Mouse (Mus musculus): ENCODE measurements around the gene Zfp282. TPM values are rescaled to one million over a fixed set of nuclear protein-coding genes. Genes with fewer than 3 reads are reported as not detected.

The Zfp282 gene
- total RNA-seq, 2 experiments from 2014 or later = 9.2 to 10.5 TPM

DNA sequence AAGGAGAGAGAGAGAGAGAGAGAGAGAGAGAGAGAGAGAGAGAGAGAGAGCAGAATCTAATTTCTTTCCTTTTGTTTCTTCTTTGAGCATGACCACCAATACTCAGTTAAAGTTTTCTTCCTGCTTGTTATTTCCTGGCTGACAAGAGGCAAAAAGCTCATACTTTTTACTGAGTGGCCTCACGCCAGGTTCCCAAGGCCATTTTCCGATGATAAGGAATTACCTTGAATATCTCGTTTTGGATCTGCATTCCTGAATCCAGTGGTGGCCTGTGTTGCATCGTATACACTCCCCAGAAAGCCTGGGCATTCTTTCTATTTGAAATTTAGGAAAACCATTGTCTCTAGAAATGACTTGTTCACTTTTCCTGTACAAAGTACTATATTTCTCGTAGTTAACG lies 22.4 kb downstream of the Zfp282 start:
- DNase-seq = no peak

DNA sequence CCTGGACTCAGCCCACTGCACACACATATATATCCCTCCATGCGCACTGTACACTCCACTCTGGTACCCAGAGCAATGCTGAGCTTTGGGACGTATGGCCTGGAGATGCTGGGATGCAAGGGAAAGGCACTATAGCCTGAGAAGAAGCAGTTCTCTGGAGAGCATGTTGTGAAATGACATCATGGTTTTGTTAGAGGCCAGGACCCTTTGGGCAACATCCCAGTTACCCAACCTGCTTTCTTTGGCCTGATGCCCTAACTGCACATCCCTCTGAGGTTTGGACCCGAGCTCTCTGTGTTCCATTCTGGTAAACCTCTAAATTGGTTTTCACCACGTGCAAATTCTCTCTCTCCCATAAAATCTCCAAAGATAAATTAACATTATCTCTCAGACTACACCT lies 26.6 kb downstream of the Zfp282 start:
- no peak for DNase-seq

DNA sequence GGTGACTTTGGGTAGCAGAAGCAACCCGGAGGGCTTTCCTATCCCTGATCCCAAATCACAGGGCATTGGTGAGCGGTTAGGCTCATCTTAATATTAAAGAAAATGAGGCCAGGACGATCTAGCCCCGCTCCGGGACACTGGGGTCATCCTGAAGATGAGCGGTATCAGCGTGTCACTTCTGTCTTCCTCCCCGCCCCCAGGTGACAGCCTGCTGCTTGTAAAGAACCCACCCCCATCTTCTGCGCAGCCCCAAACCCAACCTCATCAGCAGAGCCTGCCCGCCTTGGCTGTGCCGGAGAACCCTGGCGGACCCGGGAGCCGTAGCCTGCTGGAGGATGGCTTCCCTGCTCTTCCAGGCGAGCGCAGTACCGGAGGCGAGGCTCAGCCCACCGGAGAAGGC lies 27.4 kb downstream of the Zfp282 start:
- DNase-seq = no peak

DNA sequence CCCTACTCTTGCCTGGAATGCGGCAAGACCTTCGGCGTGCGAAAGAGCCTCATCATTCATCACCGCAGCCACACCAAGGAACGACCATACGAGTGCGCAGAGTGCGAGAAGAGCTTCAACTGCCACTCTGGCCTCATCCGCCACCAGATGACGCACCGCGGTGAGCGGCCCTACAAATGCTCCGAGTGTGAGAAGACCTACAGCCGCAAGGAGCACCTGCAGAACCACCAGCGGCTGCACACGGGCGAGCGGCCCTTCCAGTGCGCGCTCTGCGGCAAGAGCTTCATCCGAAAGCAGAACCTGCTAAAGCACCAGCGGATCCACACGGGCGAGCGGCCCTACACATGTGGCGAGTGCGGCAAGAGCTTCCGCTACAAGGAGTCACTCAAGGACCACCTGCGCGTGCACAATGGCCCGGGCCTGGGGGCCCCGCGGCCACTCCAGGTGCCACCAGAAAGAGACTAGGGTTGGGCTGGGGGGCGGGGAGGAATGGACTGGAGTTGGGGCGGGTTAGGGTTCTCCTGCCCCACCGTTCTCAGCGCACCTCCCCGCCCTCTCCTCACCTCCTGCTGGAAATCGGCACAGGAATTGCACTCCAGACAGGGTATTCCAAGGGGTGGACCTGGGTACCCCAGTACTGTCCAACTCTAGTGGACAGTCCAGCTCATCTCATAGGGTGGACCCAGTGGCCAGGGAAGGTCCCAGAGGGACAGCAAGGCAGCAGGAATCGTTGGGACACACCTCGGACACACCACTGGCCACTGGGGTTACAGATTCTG lies 28.1 kb downstream of the Zfp282 start:
- no peak for DNase-seq

DNA sequence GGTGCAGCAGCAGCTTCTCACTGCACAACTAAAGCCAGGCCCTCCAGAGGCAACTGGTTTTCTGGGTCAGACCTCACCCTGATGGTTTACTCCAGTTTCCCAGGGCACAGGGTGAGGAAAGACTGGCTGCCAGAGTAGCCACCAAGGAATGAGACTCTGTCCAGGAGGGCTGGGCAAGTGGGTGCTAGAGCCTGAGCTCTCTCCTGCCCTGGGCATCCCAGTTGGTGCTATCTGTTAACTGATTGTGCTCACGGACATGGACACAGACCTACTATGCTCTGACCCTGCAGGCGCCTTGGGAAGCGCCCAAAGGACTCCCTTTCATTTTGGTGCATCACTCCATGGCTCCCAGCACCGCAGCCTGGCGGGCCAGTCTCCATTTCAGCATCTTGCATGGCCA lies 29.3 kb downstream of the Zfp282 start:
- DNase-seq = no peak

DNA sequence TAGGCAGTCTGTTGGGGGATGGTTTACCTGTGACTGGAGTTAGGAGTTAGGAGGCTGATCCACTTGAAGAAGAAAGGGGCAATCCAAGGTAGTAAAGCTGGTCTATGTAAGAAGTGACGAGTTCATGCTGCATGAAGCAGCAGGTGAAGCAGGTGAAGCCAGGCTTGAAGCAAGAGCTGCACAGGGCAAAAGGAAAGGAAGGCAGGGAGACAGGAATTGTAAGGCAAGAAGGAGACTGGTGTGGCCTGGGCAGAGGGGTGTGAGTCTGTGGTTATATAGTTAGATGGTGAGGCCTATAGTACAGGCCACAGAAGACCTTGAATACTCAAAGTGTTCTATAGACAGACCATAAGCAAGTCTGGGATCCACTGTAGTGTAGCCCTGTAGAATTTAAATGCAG lies 32.0 kb downstream of the Zfp282 start:
- no peak for DNase-seq

DNA sequence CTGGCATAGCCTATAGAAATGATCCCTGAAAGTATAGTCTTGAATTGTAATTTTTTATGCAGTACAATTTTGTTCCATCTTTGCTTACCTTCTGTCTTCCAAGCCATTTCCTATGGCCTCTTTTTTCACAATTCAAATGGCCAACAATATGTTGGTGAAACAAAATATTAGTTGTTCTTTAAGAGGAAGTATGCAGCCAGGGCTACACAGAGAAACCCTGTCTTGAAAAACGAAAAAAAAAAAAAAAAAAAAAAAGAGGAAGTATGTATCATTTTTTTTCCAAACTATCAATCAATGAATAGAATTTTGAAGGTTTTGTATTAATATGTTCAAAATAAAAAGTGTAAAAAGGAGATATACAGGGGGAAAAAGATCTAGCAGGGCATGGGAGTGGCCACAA lies 34.6 kb downstream of the Zfp282 start:
- DNase-seq = no peak

DNA sequence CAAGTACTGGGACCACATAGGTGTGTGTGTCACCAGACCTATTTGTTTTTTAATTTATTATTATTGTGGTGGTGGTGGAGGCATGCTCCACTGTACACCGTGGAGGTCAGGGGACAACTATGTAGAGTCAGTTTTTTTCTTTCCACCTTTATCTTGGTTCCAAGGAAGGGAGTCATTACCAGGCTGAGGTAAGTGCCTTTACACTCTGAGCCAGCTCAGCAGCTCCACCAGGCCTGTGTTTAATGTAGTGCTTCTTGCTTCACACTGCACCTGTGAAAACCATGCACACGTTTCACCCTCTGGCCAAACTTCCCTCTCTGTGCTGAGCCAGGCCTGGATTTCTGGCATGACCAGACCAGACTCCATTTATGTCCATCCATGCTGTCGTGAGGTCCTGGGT lies 36.0 kb downstream of the Zfp282 start:
- DNase-seq = no peak

DNA sequence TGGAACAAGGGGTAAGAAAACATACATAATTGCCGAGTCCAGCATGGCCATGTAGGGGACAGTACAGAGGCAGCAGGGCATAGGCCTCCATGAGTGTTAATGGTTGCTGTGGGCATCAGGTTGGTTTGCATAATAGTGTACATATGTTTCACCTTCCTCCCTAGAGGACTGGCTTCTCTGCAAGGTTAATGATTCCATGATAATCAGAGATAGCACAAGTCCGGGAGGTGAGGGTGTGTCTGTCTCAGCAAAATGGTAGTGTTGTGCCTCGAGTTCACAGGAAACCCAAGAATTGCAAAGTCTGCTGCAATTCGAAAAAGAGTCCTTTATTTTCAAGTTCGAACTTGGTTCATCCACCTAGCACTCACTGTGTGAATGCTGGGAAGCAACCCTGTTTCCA lies 40.0 kb downstream of the Zfp282 start:
- DNase-seq = no peak

DNA sequence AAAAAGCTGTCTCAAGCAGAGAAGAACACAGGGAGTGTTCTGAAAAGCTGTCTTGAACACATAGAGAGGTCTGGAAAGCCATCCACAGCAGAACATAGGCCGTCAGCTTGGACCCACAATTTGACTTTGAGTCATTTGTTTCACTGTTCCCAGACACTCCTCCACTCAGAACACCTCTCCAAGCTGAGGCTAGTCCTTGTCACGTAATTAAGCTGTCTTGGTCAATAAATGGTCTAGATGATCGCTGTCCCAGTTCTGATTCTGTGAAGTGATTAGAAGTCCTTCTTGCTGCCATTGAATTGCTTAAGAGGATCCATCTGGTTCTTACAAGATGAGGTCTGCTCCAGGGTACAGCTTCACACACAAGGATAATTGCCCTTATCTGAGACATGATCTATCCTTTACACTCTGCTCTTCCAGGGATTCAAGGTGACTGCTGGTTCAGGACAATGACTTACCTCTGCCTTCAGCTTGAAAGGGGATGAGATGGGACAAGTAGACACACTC lies 41.8 kb downstream of the Zfp282 start:
- no peak for DNase-seq

DNA sequence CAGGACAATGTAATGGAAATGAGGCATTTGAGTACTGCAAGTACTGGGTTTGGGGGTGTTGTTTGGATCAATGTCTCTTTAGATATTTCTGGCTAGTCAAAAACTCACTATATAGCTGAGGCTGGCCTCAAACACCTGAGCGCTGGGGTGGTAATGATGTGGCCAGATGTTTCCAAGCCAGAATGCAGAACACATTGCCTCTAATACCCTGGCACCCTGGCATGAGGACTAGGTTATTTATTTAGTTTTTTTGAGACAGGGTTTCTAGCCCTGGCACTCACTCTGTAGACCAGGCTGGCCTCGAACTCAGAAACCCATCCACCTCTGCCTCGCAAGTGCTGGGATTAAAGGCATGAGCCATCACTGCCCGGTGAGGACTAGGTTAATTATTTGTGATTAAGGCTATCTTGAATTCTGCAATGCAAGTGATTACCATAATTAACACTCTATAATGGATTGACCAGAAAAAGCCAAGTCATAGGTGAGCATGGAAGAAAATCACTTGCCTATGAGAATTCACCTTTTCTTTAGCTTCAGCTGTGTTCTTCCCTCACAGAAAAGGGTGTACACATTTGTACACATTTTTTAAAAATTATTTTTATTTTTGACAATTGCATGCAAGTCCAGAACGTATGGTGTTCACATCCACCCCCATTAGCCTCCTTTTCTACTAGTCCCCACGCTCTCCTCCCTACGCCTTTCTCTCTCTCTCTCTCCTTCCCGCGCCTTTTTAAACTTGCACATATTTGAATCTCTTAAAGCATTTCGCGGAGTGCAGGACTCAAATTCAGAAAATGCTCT lies 42.8 kb downstream of the Zfp282 start:
- no peak for DNase-seq

DNA sequence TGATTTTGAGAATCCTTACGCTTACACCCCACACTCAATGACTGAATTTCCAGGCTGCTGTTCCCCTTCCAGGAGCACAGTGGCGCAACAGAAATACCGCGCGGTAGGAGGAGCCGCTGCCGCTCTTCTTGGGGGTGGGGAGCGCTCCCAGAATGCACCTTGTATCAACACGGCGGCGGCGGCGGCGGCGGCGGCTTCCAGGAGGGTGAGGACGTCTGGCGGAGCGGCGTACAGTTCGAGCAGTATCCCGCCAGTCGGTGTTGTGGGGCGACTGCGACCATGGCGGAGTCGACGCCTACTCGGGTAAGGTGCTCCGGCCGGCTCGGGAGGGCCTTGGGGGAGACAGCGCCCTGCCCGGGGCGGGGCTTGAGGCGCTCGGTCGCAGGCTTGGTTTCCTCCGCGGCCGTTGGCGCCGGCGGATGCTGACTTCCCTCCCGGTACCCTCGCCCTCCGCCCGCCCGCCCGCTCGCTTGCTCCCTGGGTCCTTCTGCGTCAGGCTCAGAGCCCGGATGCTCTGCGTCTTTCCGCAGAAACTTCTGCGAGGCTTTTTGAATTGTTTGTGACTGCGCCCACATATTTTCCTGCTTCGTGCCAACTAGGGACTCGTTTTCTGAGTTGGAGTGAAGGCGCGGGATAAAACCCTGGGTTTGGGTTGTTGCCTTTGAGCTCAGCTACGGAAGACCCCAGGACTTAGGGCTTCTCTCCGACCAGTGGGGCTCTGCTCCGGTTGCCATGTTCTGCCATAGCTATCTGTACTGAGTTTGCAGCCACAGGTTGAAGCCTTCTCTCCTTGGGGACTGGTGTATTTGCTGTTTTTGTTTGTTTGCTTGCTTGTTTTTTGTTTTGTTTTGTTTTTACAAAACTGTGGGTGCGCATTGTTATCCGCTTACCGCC lies 43.7 kb downstream of the Zfp282 start, which contains the start of gene Zfp212:
Gene Zfp212 (plus strand): TSS at position 30 of the 894 bp plus-strand sequence.
- DNase-seq = peak; percentile 79

DNA sequence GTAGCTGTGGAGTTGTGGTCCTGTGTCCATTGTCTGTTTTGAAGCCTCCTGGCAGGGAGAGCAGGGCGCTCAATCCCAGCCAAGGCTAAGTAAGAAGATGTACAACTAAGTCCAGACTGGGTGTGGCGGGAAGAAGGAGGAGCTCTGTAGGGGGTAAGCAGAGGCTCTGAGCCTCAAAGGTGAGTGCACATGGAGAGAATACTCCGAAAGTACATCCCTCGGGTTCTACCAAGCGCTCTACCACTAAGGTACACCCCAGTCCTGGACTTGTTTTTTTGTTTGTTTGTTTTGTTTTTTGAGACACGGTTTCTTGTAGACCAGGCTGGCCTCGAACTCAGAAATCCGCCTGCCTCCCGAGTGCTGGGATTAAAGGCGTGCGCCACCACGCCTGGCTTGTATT lies 65.5 kb downstream of the Zfp282 start:
- no peak for DNase-seq

DNA sequence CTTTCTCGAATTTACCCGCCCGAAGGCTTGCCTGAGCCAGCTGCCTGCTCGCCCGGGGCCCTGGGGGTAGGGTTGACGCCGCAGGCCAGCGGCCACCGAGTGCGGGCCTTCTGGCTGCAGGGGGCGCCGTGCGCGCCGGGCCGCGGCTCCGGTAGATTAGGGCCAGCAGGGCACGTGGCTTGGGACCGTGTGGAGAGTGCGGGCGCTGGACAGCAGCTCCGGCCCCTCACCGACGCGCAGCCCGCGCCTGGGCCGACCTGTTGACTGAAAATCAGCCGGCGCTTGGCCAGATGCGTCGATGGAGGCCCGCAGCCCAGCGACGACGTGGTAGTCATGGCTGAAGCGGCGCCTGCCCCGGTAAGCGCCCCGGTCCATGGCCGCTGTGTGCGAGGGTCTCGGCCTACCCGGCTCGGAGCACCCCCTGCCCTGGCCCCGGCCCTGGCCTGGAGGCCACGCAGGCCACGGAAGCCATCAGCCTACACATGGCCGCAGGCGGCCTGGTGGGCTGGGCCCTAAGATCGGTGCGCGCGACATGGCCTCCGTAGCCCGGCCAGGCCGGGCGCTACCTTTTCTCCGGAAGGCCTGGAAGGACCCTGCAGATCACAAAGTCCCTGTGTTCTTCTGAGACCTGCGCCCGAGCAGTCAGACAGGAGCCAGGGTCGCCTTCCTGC lies 66.2 kb downstream of the Zfp282 start:
- peak; percentile 76 for DNase-seq

DNA sequence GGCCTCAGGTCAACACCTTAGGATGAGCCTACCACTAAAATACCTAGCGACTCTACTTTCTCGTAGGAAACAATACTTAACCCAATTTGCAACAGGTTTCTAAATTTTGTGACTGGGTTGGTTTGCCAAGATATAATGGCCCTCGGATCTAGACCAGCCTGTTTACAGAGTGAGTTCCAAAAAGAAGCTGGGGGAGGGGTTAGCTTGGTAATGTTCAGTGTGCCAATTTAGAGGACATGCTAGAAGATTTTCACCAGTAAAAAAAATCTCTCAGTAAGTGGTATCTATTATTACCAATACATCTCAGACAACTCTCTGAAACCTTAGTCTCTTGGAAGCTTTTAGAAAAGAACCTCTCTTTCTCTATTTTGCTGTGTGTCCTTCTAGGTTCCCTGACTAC lies 66.7 kb downstream of the Zfp282 start:
- no peak for DNase-seq

DNA sequence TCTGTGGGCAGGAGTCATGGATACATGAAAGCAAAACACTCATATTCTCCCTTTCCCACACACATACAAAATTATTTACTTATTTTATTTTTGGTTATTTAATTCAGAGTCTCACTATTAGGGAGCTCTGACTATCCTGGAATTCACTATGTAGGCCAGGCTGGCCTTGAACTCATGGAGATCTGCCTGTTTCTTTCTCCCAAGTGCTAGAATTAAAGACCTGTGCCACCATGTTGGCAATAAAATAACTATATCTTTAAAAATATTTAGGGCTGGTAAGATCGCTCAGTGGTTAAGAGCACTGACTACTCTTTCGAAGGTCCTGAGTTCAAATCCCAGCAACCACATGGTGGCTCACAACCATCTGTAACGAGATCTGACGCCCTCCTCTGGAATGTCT lies 70.4 kb downstream of the Zfp282 start:
- DNase-seq = no peak

DNA sequence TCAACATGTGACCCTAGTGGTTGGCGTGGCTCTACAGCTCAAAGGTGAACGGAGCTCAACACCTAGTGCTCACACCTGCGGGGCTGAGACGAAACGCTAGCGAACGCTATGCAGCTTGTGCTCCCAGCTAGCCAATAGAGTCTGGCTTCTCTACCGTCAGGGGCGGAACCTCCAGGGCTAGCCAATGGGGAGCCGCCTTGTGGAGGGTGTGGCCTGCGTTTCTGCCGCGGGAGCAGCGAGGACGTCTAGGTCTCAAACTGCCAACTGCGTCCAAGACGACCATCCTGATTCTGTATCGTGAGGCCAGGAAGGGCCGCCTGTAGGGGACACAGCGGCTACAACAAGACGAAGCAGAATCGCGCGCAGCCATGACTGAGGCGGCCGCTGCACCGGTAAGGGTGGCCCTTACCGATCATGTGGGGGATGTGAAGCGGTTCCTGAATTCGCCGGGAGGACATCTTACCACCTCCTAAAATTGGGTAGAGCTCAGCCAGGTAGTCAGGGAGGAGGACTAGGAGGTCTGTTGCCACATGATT lies 76.3 kb downstream of the Zfp282 start, which contains the start of gene Zfp956:
Gene Zfp956 (plus strand): TSS at position 200 of the 536 bp plus-strand sequence.
- peak; percentile 91 for DNase-seq

DNA sequence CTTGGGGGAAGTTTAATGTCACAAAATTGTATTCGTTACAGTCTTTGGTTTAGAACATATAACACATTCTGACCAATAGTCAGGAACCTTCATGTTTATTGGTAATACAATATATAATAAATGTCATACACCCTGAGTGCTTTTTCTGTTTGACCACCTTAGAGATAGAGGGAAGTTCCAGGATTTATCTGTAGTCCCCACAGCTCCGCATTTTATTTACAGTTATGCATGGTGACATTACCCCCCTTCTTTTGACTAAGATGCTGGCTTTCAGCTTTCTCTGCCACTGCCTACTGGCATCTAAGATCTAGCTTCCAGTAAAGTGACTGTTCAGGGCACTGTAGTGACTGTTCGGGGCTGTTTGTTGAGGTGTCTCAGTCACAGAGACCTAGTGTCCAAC lies 77.4 kb downstream of the Zfp282 start:
- DNase-seq = no peak

DNA sequence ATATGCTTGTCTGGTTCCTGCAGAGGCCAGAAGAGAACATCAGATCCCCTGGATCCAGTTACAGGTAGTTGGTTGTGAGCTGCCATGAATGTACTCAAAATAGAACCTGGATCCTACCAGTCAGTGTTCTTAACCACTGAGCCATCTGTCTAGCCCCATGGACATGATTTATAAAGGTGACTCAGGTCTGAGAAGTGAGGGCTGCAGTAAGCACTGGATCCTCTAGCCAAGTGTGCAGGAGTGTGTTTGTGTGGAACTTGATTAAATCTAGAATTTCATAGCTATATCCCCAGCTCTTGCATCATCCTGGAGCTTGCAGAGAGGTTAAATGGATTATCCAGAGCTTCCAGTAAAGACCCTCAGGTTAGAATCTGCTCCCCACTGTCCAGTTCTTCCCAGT lies 80.8 kb downstream of the Zfp282 start:
- DNase-seq = no peak

Measured in gastrocnemius, postnatal 10 days (tissue).